Mouse (Mus musculus): ENCODE results near the gene Pla2g2f. TPM values are rescaled to one million over a fixed set of nuclear protein-coding genes. Genes with fewer than 3 reads are reported as not detected.
A peak's percentile ranks its signal among the peaks of the same experiment; 100 is the strongest.

Pla2g2f gene
- polyA plus RNA-seq, 1 experiment from 2014 or later: 1.5 TPM

DNA sequence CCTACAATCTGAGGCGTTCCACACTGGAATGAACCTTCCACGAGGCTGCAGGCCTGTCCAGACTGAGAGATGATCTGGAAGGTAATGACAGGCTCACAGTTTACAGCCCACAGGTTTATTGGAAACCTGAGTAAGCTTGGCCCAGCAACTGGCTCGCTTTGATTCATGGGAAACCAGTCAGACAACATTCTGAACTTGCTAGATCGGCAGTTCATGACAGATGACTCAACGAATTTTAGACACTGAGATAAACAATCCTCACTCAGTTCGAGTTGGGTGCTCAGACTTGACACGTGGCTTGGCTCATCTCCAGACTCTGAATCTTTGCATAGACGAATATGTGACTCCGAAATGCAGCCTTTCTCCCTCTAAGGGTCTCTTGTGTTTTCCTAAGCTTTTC lies 35.2 kb upstream of the Pla2g2f start:
- no peak overlapping the region for H3K4me3 ChIP-seq
- H3K4me2 ChIP-seq: no peak overlapping the region
- H3K9me3 ChIP-seq: no peaks in the 10 kb centered on the region
- H3K36me3 ChIP-seq: no peaks in the 10 kb centered on the region
- peak overlapping the region; percentile 68; the same call in 1 of the 2 replicates for H3K27ac ChIP-seq
- 49% methylated on average over 9 of the region's 9 CpGs for WGBS
- ATAC-seq (ENCODE audit: insufficient number of reproducible peaks, insufficient read depth, low FRiP score, low TSS enrichment, low read depth): no peak
- H3K4me1 ChIP-seq: peaks cover 18% of the 10 kb centered on the region; the same call in 1 of the 2 replicates
- no peak overlapping the region for H3K9ac ChIP-seq
- H3K27me3 ChIP-seq: no peaks in the 10 kb centered on the region

GRCm38 (mm10) chr4:138791452-138791851 lies 34.0 kb upstream of the Pla2g2f start:
- ATAC-seq (ENCODE audit: insufficient number of reproducible peaks, insufficient read depth, low FRiP score, low TSS enrichment, low read depth): no peak
- Histone ChIP-seq H3K27me3 (no peaks in the 10 kb centered on the region), H3K36me3 (no peaks in the 10 kb centered on the region), H3K9me3 (no peaks in the 10 kb centered on the region), H3K4me1 (peaks cover 8% of the 10 kb centered on the region; the same call in 1 of the 2 replicates), H3K4me3 (no peak overlapping the region), H3K9ac (no peak overlapping the region), H3K4me2 (no peak overlapping the region), H3K27ac (no peak overlapping the region)
- WGBS: 64% methylated on average over 6 of the region's 6 CpGs

DNA sequence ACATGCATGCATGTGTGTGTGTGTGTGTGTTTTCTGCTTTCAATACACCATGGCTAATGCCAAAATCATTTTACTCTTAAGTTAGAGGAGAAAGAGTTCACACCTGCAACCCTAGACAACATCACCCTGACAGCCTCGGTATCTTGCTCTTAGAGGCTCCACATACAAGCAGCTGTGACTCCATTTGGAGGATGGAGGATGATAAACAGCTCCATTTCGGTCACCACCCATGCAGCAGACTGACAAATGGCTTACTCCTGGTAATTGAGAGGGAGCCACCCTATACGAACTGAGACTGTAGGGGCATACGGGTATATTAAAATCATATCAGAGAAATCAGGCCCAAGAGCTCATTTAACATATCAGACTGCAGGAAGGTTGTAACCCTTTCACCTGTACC lies 31.0 kb upstream of the Pla2g2f start:
- no peaks in the 10 kb centered on the region for H3K9me3 ChIP-seq
- no peak for ATAC-seq (ENCODE audit: insufficient number of reproducible peaks, insufficient read depth, low FRiP score, low TSS enrichment, low read depth)
- 75% methylated on average over 4 of the region's 4 CpGs for WGBS

GRCm38 (mm10) chr4:138786141-138786540 lies 28.7 kb upstream of the Pla2g2f start:
- WGBS: 63% methylated on average over 4 of the region's 4 CpGs
- no peak for ATAC-seq (ENCODE audit: insufficient number of reproducible peaks, insufficient read depth, low FRiP score, low TSS enrichment, low read depth)
- Histone ChIP-seq H3K4me3 (no peak overlapping the region), H3K4me2 (no peak overlapping the region), H3K9ac (no peak overlapping the region), H3K36me3 (no peaks in the 10 kb centered on the region), H3K27me3 (no peaks in the 10 kb centered on the region), H3K4me1 (no peaks in the 10 kb centered on the region), H3K27ac (no peak overlapping the region), H3K9me3 (no peaks in the 10 kb centered on the region)

More for the DNA sequence above, 31.0 kb upstream of the Pla2g2f start:
- Histone ChIP-seq H3K9ac (no peak overlapping the region), H3K36me3 (no peaks in the 10 kb centered on the region), H3K4me3 (no peak overlapping the region), H3K27ac (no peak overlapping the region), H3K4me2 (no peak overlapping the region), H3K4me1 (peaks cover 6% of the 10 kb centered on the region; the same call in 1 of the 2 replicates), H3K27me3 (no peaks in the 10 kb centered on the region)

GRCm38 (mm10) chr4:138785721-138786120 lies 28.3 kb upstream of the Pla2g2f start:
- H3K36me3 ChIP-seq: no peaks in the 10 kb centered on the region
- H3K27ac ChIP-seq: no peak overlapping the region
- H3K9me3 ChIP-seq: no peaks in the 10 kb centered on the region
- no peak overlapping the region for H3K4me3 ChIP-seq
- 60% methylated on average over 4 of the region's 4 CpGs for WGBS
- H3K27me3 ChIP-seq: no peaks in the 10 kb centered on the region
- H3K4me1 ChIP-seq: no peaks in the 10 kb centered on the region
- no peak for ATAC-seq (ENCODE audit: insufficient number of reproducible peaks, insufficient read depth, low FRiP score, low TSS enrichment, low read depth)
- no peak overlapping the region for H3K9ac ChIP-seq
- no peak overlapping the region for H3K4me2 ChIP-seq

DNA sequence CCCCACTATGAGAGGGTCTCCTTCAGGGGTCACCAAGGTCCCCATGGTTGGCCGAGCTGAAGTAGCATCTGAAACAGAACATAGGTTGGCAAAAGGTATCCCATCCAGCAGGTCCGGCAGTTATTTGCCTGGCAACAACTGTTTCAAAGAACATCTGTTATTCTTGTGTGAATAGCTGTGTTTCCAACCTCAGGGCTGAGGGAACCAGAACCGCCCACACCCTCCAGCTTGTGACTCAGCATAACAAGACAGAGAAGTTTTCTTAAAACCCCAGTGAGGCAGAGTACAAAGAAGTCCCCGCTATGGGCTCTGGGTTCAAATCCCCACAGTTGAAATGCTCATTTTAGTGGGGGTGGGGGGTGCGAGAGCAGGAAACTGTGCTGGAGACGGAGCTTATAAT lies 24.7 kb upstream of the Pla2g2f start:
- Histone ChIP-seq H3K4me2 (no peak overlapping the region), H3K4me1 (peaks cover 6% of the 10 kb centered on the region; the same call in 1 of the 2 replicates), H3K4me3 (no peak overlapping the region), H3K36me3 (no peaks in the 10 kb centered on the region), H3K9me3 (no peaks in the 10 kb centered on the region), H3K27me3 (no peaks in the 10 kb centered on the region), H3K9ac (no peak overlapping the region), H3K27ac (no peak overlapping the region)
- WGBS: 75% methylated on average over 6 of the region's 6 CpGs
- no peak for ATAC-seq (ENCODE audit: insufficient number of reproducible peaks, insufficient read depth, low FRiP score, low TSS enrichment, low read depth)

GRCm38 (mm10) chr4:138780300-138780699 lies 22.9 kb upstream of the Pla2g2f start:
- Histone ChIP-seq H3K27ac (no peak overlapping the region), H3K4me2 (no peak overlapping the region), H3K4me1 (peaks cover 6% of the 10 kb centered on the region; the same call in 1 of the 2 replicates), H3K27me3 (no peaks in the 10 kb centered on the region), H3K36me3 (no peaks in the 10 kb centered on the region), H3K9ac (no peak overlapping the region), H3K9me3 (no peaks in the 10 kb centered on the region), H3K4me3 (no peak overlapping the region)
- ATAC-seq (ENCODE audit: insufficient number of reproducible peaks, insufficient read depth, low FRiP score, low TSS enrichment, low read depth): no peak
- WGBS: 87% methylated on average over 5 of the region's 5 CpGs

GRCm38 (mm10) chr4:138777417-138778407 lies 20.3 kb upstream of the Pla2g2f start:
- no peak for ATAC-seq (ENCODE audit: insufficient number of reproducible peaks, insufficient read depth, low FRiP score, low TSS enrichment, low read depth)
- 31% methylated on average over 20 of the region's 20 CpGs for WGBS
- Histone ChIP-seq H3K4me3 (no peak overlapping the region), H3K36me3 (no peaks in the 10 kb centered on the region), H3K27me3 (no peaks in the 10 kb centered on the region), H3K27ac (no peak overlapping the region), H3K9ac (no peak overlapping the region), H3K4me1 (peaks cover 6% of the 10 kb centered on the region; the same call in 1 of the 2 replicates), H3K9me3 (no peaks in the 10 kb centered on the region), H3K4me2 (no peak overlapping the region)

DNA sequence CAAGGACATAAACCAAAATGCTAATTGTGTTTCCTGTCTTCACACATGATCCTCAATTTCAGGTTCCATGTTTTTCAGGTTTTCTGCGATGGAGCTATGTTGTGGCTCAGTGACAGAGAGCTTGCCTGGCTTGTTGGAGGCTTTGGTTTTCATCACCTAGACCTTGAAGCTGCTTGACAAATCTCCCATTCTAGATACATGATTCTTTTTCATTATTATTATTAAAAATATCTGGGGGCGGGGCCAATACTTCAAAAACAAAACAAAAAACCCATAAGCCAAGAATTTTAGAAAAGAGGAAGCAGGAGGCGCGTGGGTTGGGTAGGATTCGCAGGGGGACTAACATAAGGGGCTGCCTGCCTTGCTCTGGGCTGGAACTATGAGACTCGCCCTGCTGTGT lies 18.0 kb upstream of the Pla2g2f start, which contains the start of gene Pla2g2d:
TSS of gene Pla2g2d (plus strand) at position 301 of the 400 bp plus-strand sequence.
- Histone ChIP-seq H3K27me3 (no peaks in the 10 kb centered on the region), H3K4me3 (no peak within 1 kb of the TSS), H3K36me3 (no peaks in the 10 kb centered on the region), H3K4me1 (peaks cover 6% of the 10 kb centered on the region; the same call in 1 of the 2 replicates), H3K4me2 (no peak within 1 kb of the TSS), H3K9me3 (no peaks in the 10 kb centered on the region), H3K27ac (no peak within 1 kb of the TSS), H3K9ac (no peak within 1 kb of the TSS)
- 81% methylated on average over 6 of the region's 6 CpGs for WGBS
- no peak for ATAC-seq (ENCODE audit: insufficient number of reproducible peaks, insufficient read depth, low FRiP score, low TSS enrichment, low read depth)

GRCm38 (mm10) chr4:138772386-138772785 lies 15.0 kb upstream of the Pla2g2f start:
- no peaks in the 10 kb centered on the region for H3K9me3 ChIP-seq
- no peak for ATAC-seq (ENCODE audit: insufficient number of reproducible peaks, insufficient read depth, low FRiP score, low TSS enrichment, low read depth)
- no peak overlapping the region for H3K4me2 ChIP-seq
- H3K4me3 ChIP-seq: no peak overlapping the region
- no peak overlapping the region for H3K27ac ChIP-seq
- H3K36me3 ChIP-seq: no peaks in the 10 kb centered on the region
- H3K9ac ChIP-seq: no peak overlapping the region
- no peaks in the 10 kb centered on the region for H3K4me1 ChIP-seq
- WGBS: 72% methylated on average over 5 of the region's 5 CpGs
- no peaks in the 10 kb centered on the region for H3K27me3 ChIP-seq

DNA sequence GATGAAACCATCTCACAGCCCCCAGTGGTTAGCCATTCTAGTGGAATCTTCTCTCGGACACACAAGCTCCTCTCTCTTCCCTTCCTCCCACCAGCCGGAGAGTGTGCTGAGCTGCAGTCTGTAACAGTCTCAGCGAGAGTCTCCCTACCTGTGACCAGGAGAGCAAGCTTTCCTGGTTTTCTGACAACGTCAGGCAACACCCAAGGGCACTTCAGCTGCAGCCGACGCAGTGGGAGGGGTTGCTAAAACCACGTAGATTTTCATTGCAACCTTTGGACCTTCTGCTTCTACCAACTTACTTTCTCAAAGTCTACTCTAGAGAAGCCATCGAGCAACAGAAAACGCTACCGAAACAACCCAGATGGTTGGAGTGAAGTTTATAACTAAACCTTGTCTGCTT lies 14.5 kb upstream of the Pla2g2f start:
- ATAC-seq (ENCODE audit: insufficient number of reproducible peaks, insufficient read depth, low FRiP score, low TSS enrichment, low read depth): no peak

GRCm38 (mm10) chr4:138762266-138762665 lies 4.8 kb upstream of the Pla2g2f start:
- WGBS: 77% methylated on average over 9 of the region's 9 CpGs
- ATAC-seq (ENCODE audit: insufficient number of reproducible peaks, insufficient read depth, low FRiP score, low TSS enrichment, low read depth): no peak
- H3K36me3 ChIP-seq: no peaks in the 10 kb centered on the region
- H3K4me1 ChIP-seq: no peaks in the 10 kb centered on the region
- H3K4me3 ChIP-seq: no peak overlapping the region
- H3K9ac ChIP-seq: no peak overlapping the region
- H3K27me3 ChIP-seq: no peaks in the 10 kb centered on the region
- no peak overlapping the region for H3K27ac ChIP-seq
- no peaks in the 10 kb centered on the region for H3K9me3 ChIP-seq
- no peak overlapping the region for H3K4me2 ChIP-seq

More for the DNA sequence above, 14.5 kb upstream of the Pla2g2f start:
- Histone ChIP-seq H3K4me3 (no peak overlapping the region), H3K4me1 (no peaks in the 10 kb centered on the region), H3K9ac (no peak overlapping the region), H3K4me2 (no peak overlapping the region), H3K36me3 (no peaks in the 10 kb centered on the region), H3K27ac (no peak overlapping the region), H3K9me3 (no peaks in the 10 kb centered on the region), H3K27me3 (no peaks in the 10 kb centered on the region)
- WGBS: 78% methylated on average over 10 of the region's 10 CpGs
